Mouse (Mus musculus): ENCODE measurements around the gene Plekha4. TPM values are rescaled to one million over a fixed set of nuclear protein-coding genes. Genes with fewer than 3 reads are reported as not detected.
A peak's percentile ranks its signal among the peaks of the same experiment; 100 is the strongest.
"Not testable (repeated sequence)": the region's sequence is repeated elsewhere in the genome, so short reads cannot be mapped to it uniquely, and the experiment has no call there.

Plekha4 gene
- polyA plus RNA-seq, 1 experiment from 2014 or later: 7.9 TPM

DNA sequence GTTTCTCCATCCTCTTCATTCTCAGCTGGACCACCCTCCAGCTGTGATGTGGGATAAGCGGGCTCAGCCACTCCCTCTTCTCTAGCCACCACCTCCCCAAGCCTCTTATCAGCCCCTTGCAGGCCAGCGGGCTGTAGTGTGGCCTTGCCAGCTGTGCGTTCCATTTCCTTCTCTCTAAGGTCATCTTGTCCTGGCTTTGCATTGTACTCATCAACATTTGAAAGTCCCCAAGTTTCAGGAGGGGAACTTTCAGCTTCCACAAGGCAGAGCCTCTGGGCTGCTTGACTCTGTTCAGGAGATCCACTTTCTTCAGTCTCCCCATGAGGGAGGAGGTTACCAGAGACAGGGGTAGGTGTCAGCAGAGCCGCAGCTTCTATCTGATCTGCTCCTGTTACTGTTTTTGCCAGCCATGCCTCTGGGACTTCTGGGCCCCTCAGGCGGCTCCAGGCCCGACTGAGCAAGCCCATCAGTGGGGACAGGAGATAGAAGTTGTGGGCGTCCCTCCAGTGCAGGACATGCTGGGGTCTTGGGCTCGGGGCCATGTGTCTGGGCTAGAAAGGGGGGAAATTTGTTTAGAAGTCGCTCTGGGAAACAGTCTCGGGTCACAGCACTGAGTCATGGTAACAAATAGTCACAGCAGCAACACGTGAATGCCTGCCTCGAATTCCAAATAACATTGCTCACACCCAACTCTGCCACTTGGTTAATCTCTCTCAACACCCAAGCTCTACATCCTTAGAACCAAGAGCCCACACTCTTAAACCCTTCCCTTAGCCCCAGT lies 1.1 kb upstream of the Plekha4 start:
- no peaks in the 10 kb centered on the region for H3K27me3 ChIP-seq

DNA sequence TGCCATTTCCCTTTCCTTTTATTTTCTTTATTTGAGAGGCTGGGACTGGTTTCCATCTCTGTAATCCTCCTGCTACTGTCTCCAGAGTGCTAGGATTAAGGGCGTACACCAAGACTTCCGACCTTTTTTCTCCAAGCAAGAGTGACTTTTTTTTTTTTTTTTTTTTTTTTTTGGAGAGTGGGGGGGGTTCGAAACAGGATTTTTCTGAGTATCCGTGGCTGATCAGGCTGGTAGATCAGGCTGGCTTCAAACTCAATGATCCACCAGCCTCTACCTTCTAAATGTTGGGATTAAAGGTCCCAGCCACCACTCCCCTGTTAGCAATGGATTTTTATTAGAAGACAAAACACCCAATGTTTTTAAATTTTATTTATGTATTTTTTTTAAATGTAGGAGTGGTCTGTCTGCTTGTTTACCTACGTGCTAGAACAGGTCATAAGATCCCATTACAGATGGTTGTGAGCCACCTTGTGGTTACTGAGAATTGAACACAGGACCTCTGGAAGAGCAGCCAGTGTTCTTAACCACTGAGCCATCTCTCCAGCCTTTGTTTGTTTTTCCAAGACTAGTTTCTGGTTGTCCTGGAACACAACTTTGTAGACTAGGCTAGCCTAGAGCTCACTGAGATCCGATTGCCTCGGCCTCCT lies 467 bp downstream of the Plekha4 start:
- Histone ChIP-seq H3K27me3 (no peaks in the 10 kb centered on the region), H3K4me1 (replicated peaks) (peaks cover 32% of the 10 kb centered on the region), H3K4me3 (peak overlapping the region; percentile 77), H3K27ac (replicated peaks) (peak overlapping the region; percentile 89), H3K9me3 (no peaks in the 10 kb centered on the region), H3K9ac (peak overlapping the region; percentile 88), H3K36me3 (0 out of 2 replicates have a peak, but pooled peaks cover 3% of the 10 kb centered on the region), H3K4me2 (peak overlapping the region; percentile 84)
- WGBS: 26% methylated on average over 7 of the region's 7 CpGs
- no peak for ATAC-seq (ENCODE audit: low read depth)

More for the DNA sequence above, 1.1 kb upstream of the Plekha4 start:
- peak overlapping the region; percentile 84 for H3K4me2 ChIP-seq
- ATAC-seq (ENCODE audit: low read depth): 0 out of 2 replicates have a peak, but pooled peaks have one; percentile 1
- H3K9me3 ChIP-seq: no peaks in the 10 kb centered on the region
- H3K27ac ChIP-seq (replicated peaks): peak overlapping the region; percentile 89
- H3K4me3 ChIP-seq: peak overlapping the region; percentile 77
- 0 out of 2 replicates have a peak, but pooled peaks cover 3% of the 10 kb centered on the region for H3K36me3 ChIP-seq
- peak overlapping the region; percentile 88 for H3K9ac ChIP-seq
- WGBS: 34% methylated on average over 12 of the region's 12 CpGs
- peaks cover 37% of the 10 kb centered on the region for H3K4me1 ChIP-seq (replicated peaks)

DNA sequence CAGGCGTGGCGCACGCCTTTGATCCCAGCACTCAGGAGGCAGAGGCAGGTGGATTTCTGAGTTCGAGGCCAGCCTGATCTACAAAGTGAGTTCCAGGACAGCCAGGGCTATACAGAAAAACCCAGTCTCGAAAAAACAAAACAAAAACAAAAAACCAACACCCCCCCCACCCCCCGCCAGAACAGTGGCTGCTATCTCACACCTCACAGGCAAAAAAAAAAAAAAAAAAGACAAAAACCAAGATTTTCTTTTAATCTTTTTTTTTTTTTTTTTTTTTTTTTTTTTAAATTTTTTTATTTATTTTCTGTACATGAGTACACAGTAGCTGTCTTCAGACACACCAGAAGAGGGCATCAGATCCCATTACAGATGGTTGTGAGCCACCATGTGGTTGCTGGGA lies 1.0 kb downstream of the Plekha4 start:
- H3K27me3 ChIP-seq; H3K9me3 ChIP-seq; H3K9ac ChIP-seq; H3K4me2 ChIP-seq; H3K4me3 ChIP-seq; H3K36me3 ChIP-seq; H3K27ac ChIP-seq (replicated peaks); ATAC-seq (ENCODE audit: low read depth): not testable (repeated sequence)
- peaks cover 30% of the 10 kb centered on the region for H3K4me1 ChIP-seq (replicated peaks)
- 90% methylated on average over 6 of the region's 6 CpGs for WGBS

DNA sequence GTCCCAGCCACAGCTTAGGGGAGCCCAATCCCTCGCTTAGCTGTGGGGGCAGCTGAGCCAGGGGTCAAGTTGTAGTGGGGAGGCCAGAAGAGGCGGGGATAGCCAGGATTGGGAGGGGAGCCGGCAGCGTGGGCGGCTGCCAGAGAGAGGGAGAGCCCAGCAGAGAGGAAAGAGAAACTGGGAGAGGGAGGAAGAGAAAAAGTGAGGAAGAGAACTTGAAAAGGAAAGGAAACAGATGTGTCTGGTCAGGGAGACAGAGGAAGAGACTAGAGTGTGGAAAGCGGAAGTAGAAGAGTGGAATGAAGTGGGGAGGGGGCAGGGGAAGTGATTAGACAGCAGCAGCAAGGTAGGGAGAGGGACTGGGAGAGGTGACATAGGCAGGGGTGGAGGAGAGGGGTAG lies 3.3 kb downstream of the Plekha4 start:
- no peak for ATAC-seq (ENCODE audit: low read depth)
- peak overlapping the region; percentile 22; the same call in 1 of the 2 replicates for H3K9ac ChIP-seq
- peaks cover 3% of the 10 kb centered on the region; the same call in 1 of the 2 replicates for H3K27me3 ChIP-seq
- 0 out of 2 replicates have a peak overlapping the region, but pooled peaks have one; percentile 3 for H3K4me2 ChIP-seq
- WGBS: 25% methylated on average over 6 of the region's 6 CpGs
- H3K36me3 ChIP-seq: no peaks in the 10 kb centered on the region
- H3K9me3 ChIP-seq: no peaks in the 10 kb centered on the region
- no peak overlapping the region for H3K4me3 ChIP-seq
- no peak overlapping the region for H3K27ac ChIP-seq (replicated peaks)
- H3K4me1 ChIP-seq (replicated peaks): peaks cover 15% of the 10 kb centered on the region

DNA sequence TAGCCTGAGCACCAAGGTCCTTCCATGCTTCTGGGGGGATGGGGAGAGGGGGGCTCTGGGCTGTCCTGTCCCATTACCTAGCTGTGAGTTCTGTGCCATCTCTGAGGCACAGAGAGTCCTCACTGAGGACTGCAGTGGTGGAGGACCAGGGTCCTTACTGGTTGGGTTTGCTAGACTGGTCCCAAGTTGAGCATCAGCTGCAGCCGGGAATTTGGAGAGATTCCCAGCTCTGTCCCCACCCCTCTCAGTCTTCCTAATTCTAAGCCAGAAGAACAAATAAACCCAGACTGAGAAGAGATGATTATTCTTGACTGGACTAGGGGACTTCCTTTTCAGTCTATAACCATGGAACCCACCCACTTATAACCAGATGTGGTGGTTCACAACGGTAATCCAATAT lies 4.5 kb downstream of the Plekha4 start:
- Histone ChIP-seq H3K27ac (replicated peaks) (no peak overlapping the region), H3K9ac (no peak overlapping the region), H3K4me1 (replicated peaks) (peaks cover 3% of the 10 kb centered on the region; the same call in 1 of the 2 replicates), H3K9me3 (no peaks in the 10 kb centered on the region), H3K4me3 (0 out of 2 replicates have a peak overlapping the region, but pooled peaks have one; percentile 12), H3K4me2 (peak overlapping the region; percentile 22), H3K36me3 (no peaks in the 10 kb centered on the region), H3K27me3 (peaks cover 3% of the 10 kb centered on the region; the same call in 1 of the 2 replicates)
- WGBS: 74% methylated on average over 2 of the region's 2 CpGs
- no peak for ATAC-seq (ENCODE audit: low read depth)

DNA sequence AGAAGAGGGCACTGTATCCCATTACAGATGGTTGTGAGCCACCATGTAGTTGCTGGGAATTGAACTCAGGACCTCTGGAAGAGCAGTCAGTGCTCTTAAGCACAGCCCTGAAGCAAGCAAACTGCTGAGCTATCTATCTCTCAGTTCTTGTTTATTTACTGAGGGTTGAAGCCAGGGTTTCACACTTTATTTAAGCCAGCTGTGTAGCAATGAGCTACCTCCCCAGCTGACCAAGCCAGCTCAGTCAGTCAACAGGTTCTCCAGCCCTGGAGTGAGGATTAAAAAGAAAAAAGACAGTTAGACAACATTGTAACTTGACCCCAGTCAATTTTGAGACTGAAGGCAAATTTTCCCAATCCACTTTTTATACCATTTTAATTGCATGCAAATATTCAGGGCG lies 9.5 kb downstream of the Plekha4 start:
- 85% methylated on average over 1 of the region's 1 CpGs for WGBS
- Histone ChIP-seq H3K36me3 (no peaks in the 10 kb centered on the region), H3K27ac (replicated peaks) (no peak overlapping the region), H3K9ac (no peak overlapping the region), H3K4me2 (no peak overlapping the region), H3K4me3 (no peak overlapping the region), H3K9me3 (no peaks in the 10 kb centered on the region), H3K27me3 (peaks cover 3% of the 10 kb centered on the region; the same call in 1 of the 2 replicates), H3K4me1 (replicated peaks) (peaks cover 6% of the 10 kb centered on the region; the same call in 1 of the 2 replicates)
- no peak for ATAC-seq (ENCODE audit: low read depth)

DNA sequence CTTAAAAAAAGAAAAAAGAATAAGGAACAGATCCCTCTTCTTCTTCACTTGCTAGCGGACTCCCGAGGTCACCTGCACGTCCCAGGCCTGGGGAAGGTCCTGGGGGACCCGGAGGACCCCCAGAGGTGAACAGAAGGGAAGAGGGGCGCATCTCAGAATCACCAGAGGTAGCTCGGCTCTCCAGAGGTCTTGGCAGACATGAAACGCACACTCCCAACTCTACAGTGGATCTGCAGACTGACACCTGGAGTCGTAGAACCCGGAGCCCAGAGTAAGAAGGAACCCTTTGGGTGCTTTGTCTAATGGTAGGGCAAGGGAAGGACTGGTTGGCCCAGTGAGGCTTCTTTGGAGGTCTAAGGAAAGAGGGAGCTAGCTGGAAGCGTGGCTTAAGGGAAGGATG lies 11.5 kb downstream of the Plekha4 start:
- Histone ChIP-seq H3K4me1 (replicated peaks) (peaks cover 6% of the 10 kb centered on the region; the same call in 1 of the 2 replicates), H3K27me3 (no peaks in the 10 kb centered on the region), H3K4me2 (peak overlapping the region; percentile 78), H3K36me3 (no peaks in the 10 kb centered on the region), H3K9ac (peak overlapping the region; percentile 79), H3K4me3 (peak overlapping the region; percentile 56), H3K27ac (replicated peaks) (no peak overlapping the region), H3K9me3 (no peaks in the 10 kb centered on the region)
- 79% methylated on average over 10 of the region's 10 CpGs for WGBS
- 0 out of 2 replicates have a peak, but pooled peaks have one; percentile 1 for ATAC-seq (ENCODE audit: low read depth)

DNA sequence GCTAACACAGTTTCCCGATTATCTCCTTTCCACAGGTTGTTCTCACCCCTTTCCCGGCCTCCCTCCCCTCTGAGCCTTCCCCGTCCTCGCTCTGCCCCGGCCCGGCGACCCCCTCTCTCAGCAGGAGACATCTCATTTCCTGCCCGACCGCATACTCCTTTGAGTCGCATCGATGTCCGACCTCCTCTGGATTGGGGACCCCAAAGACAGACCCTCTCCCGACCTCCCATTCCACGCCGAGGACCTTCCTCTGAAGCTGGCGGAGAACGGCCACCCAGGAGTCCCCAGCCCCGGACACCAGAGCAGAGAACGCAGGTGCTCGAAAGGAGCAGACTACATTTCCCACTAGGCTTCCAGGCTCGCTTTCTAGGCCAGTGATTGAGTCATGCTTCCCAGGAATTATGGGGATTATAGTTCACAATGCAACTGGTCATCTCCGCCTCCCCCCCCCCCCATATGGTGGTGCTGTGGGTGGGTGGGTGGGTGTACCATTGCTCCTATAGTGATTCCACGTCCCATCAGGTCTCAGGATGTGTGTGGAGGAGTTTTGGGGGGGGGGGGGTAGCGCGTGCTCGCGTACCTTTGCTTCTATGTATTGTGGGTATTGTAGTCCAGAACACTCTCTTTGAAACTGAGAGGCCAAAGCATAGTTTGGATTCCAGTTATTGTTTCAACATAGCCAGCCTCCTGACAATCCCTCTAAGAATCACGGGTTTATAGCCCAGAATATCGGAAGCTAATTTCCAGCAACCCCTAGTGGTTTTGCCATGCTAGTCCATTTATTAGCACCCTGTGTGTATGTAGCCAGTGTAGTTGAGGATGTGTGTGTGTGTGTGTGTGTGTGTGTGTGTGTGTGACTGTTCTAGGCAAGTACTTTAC lies 12.3 kb downstream of the Plekha4 start:
- no peaks in the 10 kb centered on the region for H3K9me3 ChIP-seq
- peaks cover 6% of the 10 kb centered on the region; the same call in 1 of the 2 replicates for H3K4me1 ChIP-seq (replicated peaks)
- H3K4me3 ChIP-seq: peak overlapping the region; percentile 56
- no peaks in the 10 kb centered on the region for H3K27me3 ChIP-seq
- WGBS: 2% methylated on average over 29 of the region's 29 CpGs
- ATAC-seq (ENCODE audit: low read depth): peak; percentile 86
- H3K36me3 ChIP-seq: no peaks in the 10 kb centered on the region
- H3K27ac ChIP-seq (replicated peaks): 0 out of 2 replicates have a peak overlapping the region, but pooled peaks have one; percentile 23
- peak overlapping the region; percentile 79 for H3K9ac ChIP-seq
- peak overlapping the region; percentile 78 for H3K4me2 ChIP-seq

DNA sequence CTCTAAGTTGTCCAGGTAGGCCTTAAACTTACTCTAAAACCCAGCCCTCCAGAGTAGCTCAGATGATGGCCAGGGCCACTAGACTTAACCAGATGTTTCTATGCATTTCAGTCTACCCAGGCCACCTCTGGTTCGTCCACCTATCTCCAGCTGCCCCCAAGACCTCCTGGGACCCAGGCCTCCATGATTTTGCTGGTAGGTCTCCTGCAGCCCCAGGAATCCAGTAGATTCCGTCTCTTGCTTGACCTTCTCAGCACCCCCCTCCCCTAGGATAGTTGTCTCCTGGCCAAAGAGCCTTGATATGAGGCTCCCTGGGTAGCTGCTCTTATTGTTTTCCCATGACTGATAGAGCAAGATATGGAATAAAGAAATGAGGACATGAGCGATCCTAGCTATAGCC lies 13.0 kb downstream of the Plekha4 start:
- no peak overlapping the region for H3K4me3 ChIP-seq
- WGBS: 88% methylated on average over 3 of the region's 3 CpGs

DNA sequence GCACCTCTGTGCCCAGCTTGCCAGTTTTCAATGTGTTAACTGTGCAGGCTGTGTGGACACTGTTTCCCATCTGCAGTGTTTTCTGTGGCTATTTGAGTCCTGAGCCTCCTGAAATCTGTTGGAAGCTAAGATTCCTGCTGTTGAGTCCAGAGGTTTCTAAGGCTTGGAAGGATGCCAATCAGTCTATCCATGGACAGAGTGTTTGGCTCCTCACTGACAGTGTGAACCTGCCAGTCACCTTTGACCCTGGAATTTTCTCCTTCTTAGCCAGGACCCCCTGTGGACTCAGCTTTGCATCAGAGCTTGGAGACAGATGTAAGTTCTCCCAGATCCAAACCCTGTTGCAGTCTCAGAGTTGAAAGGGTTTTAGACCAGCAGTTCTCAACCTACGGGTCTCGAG lies 14.1 kb downstream of the Plekha4 start:
- Histone ChIP-seq H3K27me3 (no peaks in the 10 kb centered on the region), H3K36me3 (no peaks in the 10 kb centered on the region), H3K4me3 (no peak overlapping the region), H3K27ac (replicated peaks) (no peak overlapping the region), H3K4me2 (no peak overlapping the region), H3K9me3 (no peaks in the 10 kb centered on the region), H3K9ac (no peak overlapping the region), H3K4me1 (replicated peaks) (peaks cover 6% of the 10 kb centered on the region; the same call in 1 of the 2 replicates)
- 70% methylated on average over 2 of the region's 2 CpGs for WGBS
- no peak for ATAC-seq (ENCODE audit: low read depth)

More for the DNA sequence above, 13.0 kb downstream of the Plekha4 start:
- H3K9me3 ChIP-seq: no peaks in the 10 kb centered on the region
- peak; percentile 9; the same call in 1 of the 2 replicates for ATAC-seq (ENCODE audit: low read depth)
- peaks cover 6% of the 10 kb centered on the region; the same call in 1 of the 2 replicates for H3K4me1 ChIP-seq (replicated peaks)
- no peaks in the 10 kb centered on the region for H3K27me3 ChIP-seq
- H3K4me2 ChIP-seq: no peak overlapping the region
- H3K27ac ChIP-seq (replicated peaks): no peak overlapping the region
- H3K36me3 ChIP-seq: no peaks in the 10 kb centered on the region
- H3K9ac ChIP-seq: no peak overlapping the region

DNA sequence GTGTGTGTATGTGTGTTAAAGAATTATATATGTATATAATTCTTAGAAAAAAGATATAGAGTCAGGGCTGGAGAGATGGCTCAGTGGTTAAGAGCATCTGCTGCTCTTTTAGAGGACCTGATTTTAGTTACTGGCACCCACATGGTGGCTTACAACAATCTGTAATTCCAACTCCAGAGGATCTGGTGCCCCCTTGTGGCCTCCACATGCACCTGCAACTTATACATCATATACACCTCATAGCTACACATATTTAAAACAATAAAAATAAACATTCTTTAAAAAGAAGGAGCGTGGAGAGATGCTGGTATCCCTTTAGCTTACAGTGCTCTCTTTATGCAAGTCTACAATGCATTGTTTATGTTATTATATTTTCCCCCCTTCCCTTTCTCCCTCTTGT lies 18.4 kb downstream of the Plekha4 start:
- no peaks in the 10 kb centered on the region for H3K4me1 ChIP-seq (replicated peaks)
- no peak overlapping the region for H3K4me3 ChIP-seq
- WGBS: 94% methylated on average over 1 of the region's 1 CpGs
- H3K36me3 ChIP-seq: no peaks in the 10 kb centered on the region
- no peak overlapping the region for H3K27ac ChIP-seq (replicated peaks)
- no peak overlapping the region for H3K4me2 ChIP-seq
- no peaks in the 10 kb centered on the region for H3K27me3 ChIP-seq
- ATAC-seq (ENCODE audit: low read depth): no peak
- no peak overlapping the region for H3K9ac ChIP-seq
- no peaks in the 10 kb centered on the region for H3K9me3 ChIP-seq
